Mouse (Mus musculus): ENCODE measurements around the gene Nfs1. TPM values are rescaled to one million over a fixed set of nuclear protein-coding genes. Genes with fewer than 3 reads are reported as not detected.

Nfs1 gene
- polyA plus RNA-seq, 1 experiment from 2014 or later: 44.6 TPM

- no peak overlapping the region for H3K4me3 ChIP-seq (ENCODE audit: low read length)
- WGBS: 78% methylated on average over 7 of the region's 7 CpGs
- no peak overlapping the region for H3K9ac ChIP-seq (ENCODE audit: low read depth, low read length)
- H3K36me3 ChIP-seq (ENCODE audit: control insufficient read depth, insufficient read depth, low read length): peaks cover 40% of the 10 kb centered on the region
- H3K9me3 ChIP-seq (ENCODE audit: control insufficient read depth, low read length): no peaks in the 10 kb centered on the region
- no peaks in the 10 kb centered on the region for H3K4me1 ChIP-seq (ENCODE audit: control insufficient read depth, insufficient read depth, low read length)
- H3K4me2 ChIP-seq (replicated peaks; ENCODE audit: low read depth, low read length): no peak overlapping the region
- no peak for ATAC-seq (ENCODE audit: low FRiP score, low TSS enrichment)
- no peaks in the 10 kb centered on the region for H3K27me3 ChIP-seq (ENCODE audit: control insufficient read depth, insufficient read depth, low read length)
- H3K27ac ChIP-seq (ENCODE audit: low read depth, low read length): no peak overlapping the region
Observed at GRCm38 (mm10) chr2:156080391-156080790, 63.6 kb downstream of the Nfs1 start.

- 41% methylated on average over 4 of the region's 4 CpGs for WGBS
Observed at GRCm38 (mm10) chr2:156079674-156080073, 64.3 kb downstream of the Nfs1 start.

GRCm38 (mm10) chr2:156079183-156079560, 64.8 kb downstream of the Nfs1 start:
- no peak overlapping the region for H3K4me2 ChIP-seq (replicated peaks; ENCODE audit: low read depth, low read length)
- no peak overlapping the region for H3K4me3 ChIP-seq (ENCODE audit: low read length)
- H3K36me3 ChIP-seq (ENCODE audit: control insufficient read depth, insufficient read depth, low read length): peaks cover 52% of the 10 kb centered on the region
- H3K4me1 ChIP-seq (ENCODE audit: control insufficient read depth, insufficient read depth, low read length): no peaks in the 10 kb centered on the region
- WGBS: 82% methylated on average over 8 of the region's 8 CpGs
- no peak overlapping the region for H3K9ac ChIP-seq (ENCODE audit: low read depth, low read length)
- no peak overlapping the region for H3K27ac ChIP-seq (ENCODE audit: low read depth, low read length)
- H3K27me3 ChIP-seq (ENCODE audit: control insufficient read depth, insufficient read depth, low read length): no peaks in the 10 kb centered on the region
- H3K9me3 ChIP-seq (ENCODE audit: control insufficient read depth, low read length): no peaks in the 10 kb centered on the region
- peak; percentile 20; the same call in 1 of the 2 replicates for ATAC-seq (ENCODE audit: low FRiP score, low TSS enrichment)

More at GRCm38 (mm10) chr2:156079674-156080073, 64.3 kb downstream of the Nfs1 start:
- Histone ChIP-seq H3K27me3 (ENCODE audit: control insufficient read depth, insufficient read depth, low read length) (no peaks in the 10 kb centered on the region), H3K4me3 (ENCODE audit: low read length) (no peak overlapping the region), H3K9me3 (ENCODE audit: control insufficient read depth, low read length) (no peaks in the 10 kb centered on the region), H3K4me2 (replicated peaks; ENCODE audit: low read depth, low read length) (no peak overlapping the region), H3K9ac (ENCODE audit: low read depth, low read length) (no peak overlapping the region), H3K4me1 (ENCODE audit: control insufficient read depth, insufficient read depth, low read length) (no peaks in the 10 kb centered on the region), H3K27ac (ENCODE audit: low read depth, low read length) (no peak overlapping the region), H3K36me3 (ENCODE audit: control insufficient read depth, insufficient read depth, low read length) (peaks cover 47% of the 10 kb centered on the region)
- peak; percentile 20; the same call in 1 of the 2 replicates for ATAC-seq (ENCODE audit: low FRiP score, low TSS enrichment)

DNA sequence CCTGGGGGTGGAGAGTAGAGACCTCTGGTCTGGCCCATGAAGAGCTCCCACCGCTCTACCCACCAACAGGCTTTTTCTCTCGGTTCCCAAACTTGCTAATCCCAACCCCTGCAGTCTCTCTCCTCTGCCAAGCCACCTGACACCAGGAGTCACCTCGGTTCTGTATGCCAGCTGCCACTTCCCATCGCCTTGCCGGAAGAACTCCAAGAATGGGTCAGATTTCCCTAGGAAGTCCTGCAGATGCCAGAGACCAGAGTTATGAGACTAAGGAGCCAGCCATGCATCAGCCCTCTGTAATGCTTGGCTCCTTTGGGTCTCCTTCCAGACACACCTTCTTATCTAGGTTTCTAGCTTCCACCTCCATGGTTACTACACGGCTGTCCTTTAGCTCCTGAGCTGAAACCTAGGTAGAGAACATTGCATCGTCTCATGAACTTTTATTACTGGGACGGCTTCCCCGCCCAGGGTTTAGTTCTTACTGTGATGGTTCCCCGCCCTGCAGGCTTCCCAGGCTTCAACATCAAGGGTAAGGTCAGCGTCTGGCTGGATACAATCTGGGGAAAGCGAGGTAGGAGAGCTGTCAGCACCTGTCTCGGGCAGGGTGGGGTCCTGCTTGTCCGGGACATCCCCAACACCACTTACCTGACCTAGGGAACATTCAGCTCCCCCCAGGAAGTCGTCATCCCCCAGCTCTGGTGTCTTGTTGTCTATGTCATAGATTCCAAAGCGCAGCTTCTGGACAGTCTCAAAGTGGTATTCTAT, 65.4 kb downstream of the Nfs1 start:
- Histone ChIP-seq H3K4me2 (replicated peaks; ENCODE audit: low read depth, low read length) (no peak overlapping the region), H3K9me3 (ENCODE audit: control insufficient read depth, low read length) (no peaks in the 10 kb centered on the region), H3K27ac (ENCODE audit: low read depth, low read length) (no peak overlapping the region), H3K9ac (ENCODE audit: low read depth, low read length) (no peak overlapping the region), H3K4me3 (ENCODE audit: low read length) (no peak overlapping the region), H3K4me1 (ENCODE audit: control insufficient read depth, insufficient read depth, low read length) (no peaks in the 10 kb centered on the region), H3K27me3 (ENCODE audit: control insufficient read depth, insufficient read depth, low read length) (no peaks in the 10 kb centered on the region), H3K36me3 (ENCODE audit: control insufficient read depth, insufficient read depth, low read length) (peaks cover 58% of the 10 kb centered on the region)
- 92% methylated on average over 16 of the region's 16 CpGs for WGBS
- no peak for ATAC-seq (ENCODE audit: low FRiP score, low TSS enrichment)

DNA sequence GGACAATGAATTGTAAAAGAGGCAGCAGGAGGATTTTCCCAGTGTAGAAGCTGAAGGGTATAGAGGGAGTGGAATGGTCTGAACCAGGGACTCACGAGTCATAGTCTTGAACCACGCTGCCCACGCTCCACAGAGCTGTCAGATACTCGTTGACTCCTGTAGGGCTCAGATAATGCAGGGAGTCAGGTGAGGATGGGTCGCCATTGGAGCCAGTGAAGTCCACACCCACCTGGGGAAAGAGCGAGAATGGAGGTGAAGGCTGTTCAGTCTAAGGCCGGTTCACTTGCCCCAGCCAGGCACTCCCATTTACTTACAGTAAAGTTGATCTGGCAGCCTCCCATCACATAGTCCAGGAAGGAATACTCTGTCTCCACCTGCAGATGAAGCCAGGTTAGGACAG, 66.5 kb downstream of the Nfs1 start:
- H3K36me3 ChIP-seq (ENCODE audit: control insufficient read depth, insufficient read depth, low read length): peaks cover 70% of the 10 kb centered on the region
- H3K4me3 ChIP-seq (ENCODE audit: low read length): no peak overlapping the region
- WGBS: 95% methylated on average over 7 of the region's 7 CpGs

DNA sequence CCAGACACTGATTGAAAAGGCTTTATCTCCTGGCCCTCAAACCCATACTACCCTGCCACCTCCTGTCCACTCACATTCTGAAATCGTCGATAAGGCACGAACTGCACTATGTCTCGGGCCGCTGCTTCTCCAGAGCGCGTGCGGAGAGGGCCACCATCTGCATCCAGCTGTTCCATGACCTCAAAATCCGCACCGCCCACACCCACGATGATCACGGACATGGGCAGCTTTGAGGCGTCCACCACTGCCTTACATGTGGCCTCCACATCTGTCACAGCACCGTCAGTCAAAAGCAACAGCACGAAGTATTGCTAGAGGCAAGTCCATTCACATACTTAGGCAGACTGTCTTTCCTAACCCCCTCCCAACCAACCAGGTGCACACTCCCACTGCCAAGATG, 70.3 kb downstream of the Nfs1 start:
- no peaks in the 10 kb centered on the region for H3K4me1 ChIP-seq (ENCODE audit: control insufficient read depth, insufficient read depth, low read length)
- no peaks in the 10 kb centered on the region for H3K27me3 ChIP-seq (ENCODE audit: control insufficient read depth, insufficient read depth, low read length)
- H3K9me3 ChIP-seq (ENCODE audit: control insufficient read depth, low read length): no peaks in the 10 kb centered on the region
- H3K36me3 ChIP-seq (ENCODE audit: control insufficient read depth, insufficient read depth, low read length): peaks cover 92% of the 10 kb centered on the region
- no peak overlapping the region for H3K9ac ChIP-seq (ENCODE audit: low read depth, low read length)
- no peak overlapping the region for H3K27ac ChIP-seq (ENCODE audit: low read depth, low read length)
- no peak overlapping the region for H3K4me2 ChIP-seq (replicated peaks; ENCODE audit: low read depth, low read length)
- no peak overlapping the region for H3K4me3 ChIP-seq (ENCODE audit: low read length)
- no peak for ATAC-seq (ENCODE audit: low FRiP score, low TSS enrichment)
- 85% methylated on average over 15 of the region's 15 CpGs for WGBS

More for the DNA sequence above, 66.5 kb downstream of the Nfs1 start:
- no peak for ATAC-seq (ENCODE audit: low FRiP score, low TSS enrichment)
- H3K27me3 ChIP-seq (ENCODE audit: control insufficient read depth, insufficient read depth, low read length): no peaks in the 10 kb centered on the region
- H3K4me1 ChIP-seq (ENCODE audit: control insufficient read depth, insufficient read depth, low read length): no peaks in the 10 kb centered on the region
- H3K4me2 ChIP-seq (replicated peaks; ENCODE audit: low read depth, low read length): no peak overlapping the region
- H3K9me3 ChIP-seq (ENCODE audit: control insufficient read depth, low read length): no peaks in the 10 kb centered on the region
- no peak overlapping the region for H3K9ac ChIP-seq (ENCODE audit: low read depth, low read length)
- H3K27ac ChIP-seq (ENCODE audit: low read depth, low read length): no peak overlapping the region

Other genes starting within 250 kb of the Nfs1 start
- 56.3 and 66.3 TPM in 2 replicates for gene Uqcc1, start 213.9 kb downstream of the Nfs1 start, polyA plus RNA-seq (2014; fragmentation: Nextera tagmentation; extraction: Ambion mirVana)
- gene Gm15557, start 203.5 kb downstream of the Nfs1 start, polyA plus RNA-seq (2014; fragmentation: Nextera tagmentation; extraction: Ambion mirVana): not detected in 2 replicates
- gene Gdf5, start 198.8 kb downstream of the Nfs1 start, polyA plus RNA-seq (2014; fragmentation: Nextera tagmentation; extraction: Ambion mirVana): 0.19 and 0.53 TPM in 2 replicates
- 14.1 and 24.4 TPM in 2 replicates for gene Cep250, start 187.7 kb downstream of the Nfs1 start, polyA plus RNA-seq (2014; fragmentation: Nextera tagmentation; extraction: Ambion mirVana)
- gene 6430550D23Rik, start 136.2 kb downstream of the Nfs1 start, polyA plus RNA-seq (2014; fragmentation: Nextera tagmentation; extraction: Ambion mirVana): 1.2 and 1.7 TPM in 2 replicates
- 225 and 244 TPM in 2 replicates for gene Ergic3, start 136.1 kb downstream of the Nfs1 start, polyA plus RNA-seq (2014; fragmentation: Nextera tagmentation; extraction: Ambion mirVana)
- gene Fer1l4, start 91.2 kb downstream of the Nfs1 start, polyA plus RNA-seq (2014; fragmentation: Nextera tagmentation; extraction: Ambion mirVana): 0.16 and 0.17 TPM in 2 replicates
- gene Spag4, start 79.0 kb downstream of the Nfs1 start, polyA plus RNA-seq (2014; fragmentation: Nextera tagmentation; extraction: Ambion mirVana): 2.3 and 3.1 TPM in 2 replicates
- gene Cpne1, start 32.2 kb downstream of the Nfs1 start, polyA plus RNA-seq (2014; fragmentation: Nextera tagmentation; extraction: Ambion mirVana): 39.6 and 57.5 TPM in 2 replicates
- gene Rbm12, start 32.2 kb downstream of the Nfs1 start, polyA plus RNA-seq (2014; fragmentation: Nextera tagmentation; extraction: Ambion mirVana): 15.5 and 37.2 TPM in 2 replicates
- 3.4 and 13.2 TPM in 2 replicates for gene Gm28036, start 17.1 kb downstream of the Nfs1 start, polyA plus RNA-seq (2014; fragmentation: Nextera tagmentation; extraction: Ambion mirVana)
- gene Romo1, start 147 bp downstream of the Nfs1 start, polyA plus RNA-seq (2014; fragmentation: Nextera tagmentation; extraction: Ambion mirVana): 417 and 550 TPM in 2 replicates
- 683 and 751 TPM in 2 replicates for gene Rbm39, start 36.1 kb upstream of the Nfs1 start, polyA plus RNA-seq (2014; fragmentation: Nextera tagmentation; extraction: Ambion mirVana)
- gene Phf20, start 52.3 kb upstream of the Nfs1 start, polyA plus RNA-seq (2014; fragmentation: Nextera tagmentation; extraction: Ambion mirVana): 68.8 and 71.7 TPM in 2 replicates
- gene Cnbd2, start 168.1 kb upstream of the Nfs1 start, polyA plus RNA-seq (2014; fragmentation: Nextera tagmentation; extraction: Ambion mirVana): 4.5 and 6.4 TPM in 2 replicates
- 74.2 TPM in 2 replicates for gene Scand1, start 168.5 kb upstream of the Nfs1 start, polyA plus RNA-seq (2014; fragmentation: Nextera tagmentation; extraction: Ambion mirVana)

Measured in kidney, embryonic 14.5 days (tissue).